Mouse (Mus musculus) bone marrow, adult 2 months (tissue): ENCODE results near the gene Mcm3ap.

Experiments used
- CTCF ChIP-seq: fragments of 200-500 bp; IDR thresholded peaks from 2 replicates; pipeline ENCODE4 v1.5.1; 2011; ENCODE audit warnings: low read length, control low read depth; ENCODE audit not compliant: control insufficient read depth, insufficient read depth
- POLR2A ChIP-seq: fragments of 200-500 bp; IDR thresholded peaks from 2 replicates; pipeline ENCODE4 v1.6.1; 2011; ENCODE audit warnings: low read depth, mild to moderate bottlenecking, control low read depth, low read length, borderline replicate concordance; ENCODE audit not compliant: control insufficient read depth

- TF ChIP-seq CTCF (no peak), POLR2A (no peak)
These were observed 20.5 kb downstream of the Mcm3ap start for GRCm38 (mm10) chr10:76489205-76489604.
